Comparison of ENCODE assay signal across 9 mouse cellular contexts in the genomic region with DNA sequence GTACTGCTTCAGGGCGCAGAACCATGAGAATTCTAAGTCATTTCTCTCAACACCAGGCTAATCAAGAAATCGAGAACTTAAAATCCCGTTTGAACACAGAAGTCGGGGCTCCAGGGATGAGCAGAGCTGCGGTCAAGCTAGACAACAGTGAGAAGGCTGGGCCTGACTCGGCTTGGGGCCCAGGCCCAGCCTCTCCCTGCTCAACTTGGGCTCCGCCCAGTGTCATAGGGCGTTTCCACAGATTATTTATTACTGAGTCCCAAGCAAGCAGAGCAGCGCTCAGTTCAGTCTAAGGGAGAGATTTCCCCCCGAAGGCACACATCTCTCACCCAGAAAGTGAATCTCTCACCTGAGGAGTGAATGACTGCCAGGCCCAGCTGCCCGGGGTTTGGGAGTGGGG. TPM values are rescaled to one million over a fixed set of nuclear protein-coding genes. Genes with fewer than 3 reads are reported as not detected.
DNase-seq lines count a peak whose midpoint lies in the region; ATAC-seq lines count a peak whose summit lies in the region.
"Had no signal": no experiment of that assay in that cellular context is flagged by ENCODE, and none has a peak within 500 bp of the region (broad histone marks: within the 10 kb centered on the region; RNA-seq: fewer than 3 reads in every experiment).

No protein-coding gene starts in this region.

- DNase-seq in lung, adult 18-20 months = peak; percentile 56 to 61
- DNase-seq in lung, postnatal 14 days = no peak
- no peak for DNase-seq in liver, embryonic 11.5 days (ENCODE audit: low spot score)
- DNase-seq in B cell, adult 2 months = no peak
- no peak for DNase-seq in right cerebral cortex, adult 18-20 months
- DNase-seq in thymus, postnatal 0 days (ENCODE audit: low spot score) = no peak

- no peaks in the 10 kb centered on the region for H3K27me3 ChIP-seq in heart, embryonic 11.5 days (ENCODE audit: control insufficient read depth, insufficient read depth, low read length)
- H3K27me3 ChIP-seq in liver, embryonic 11.5 days (replicated peaks; ENCODE audit: control insufficient read depth, insufficient read depth, low read length) = no peaks in the 10 kb centered on the region
- no peaks in the 10 kb centered on the region for H3K27me3 ChIP-seq in stomach, embryonic 15.5 days (replicated peaks)
- H3K27me3 ChIP-seq: embryonic facial prominence, embryonic 12.5 days had no signal

- H3K4me2 ChIP-seq in heart, embryonic 11.5 days = no peak overlapping the region
- H3K4me2 ChIP-seq in liver, embryonic 11.5 days = peak overlapping the region; percentile 43
- 0 out of 2 replicates have a peak overlapping the region, but pooled peaks have one; percentile 4 for H3K4me2 ChIP-seq in stomach, embryonic 15.5 days
- H3K4me2 ChIP-seq: embryonic facial prominence, embryonic 12.5 days had no signal

- H3K36me3 ChIP-seq in heart, embryonic 11.5 days (ENCODE audit: control insufficient read depth, insufficient read depth, low read length) = peaks cover 3% of the 10 kb centered on the region; the same call in 1 of the 2 replicates
- no peaks in the 10 kb centered on the region for H3K36me3 ChIP-seq in liver, embryonic 11.5 days (ENCODE audit: control insufficient read depth, insufficient read depth, low read length)
- H3K36me3 ChIP-seq in stomach, embryonic 15.5 days = no peaks in the 10 kb centered on the region
- H3K36me3 ChIP-seq: embryonic facial prominence, embryonic 12.5 days had no signal

- H3K9ac ChIP-seq in heart, embryonic 11.5 days (ENCODE audit: low read depth, low read length) = no peak overlapping the region
- peak overlapping the region; percentile 35 for H3K9ac ChIP-seq in liver, embryonic 11.5 days (ENCODE audit: low read depth, low read length)
- H3K9ac ChIP-seq in stomach, embryonic 15.5 days = no peak overlapping the region
- H3K9ac ChIP-seq: embryonic facial prominence, embryonic 12.5 days had no signal

- H3K9me3 ChIP-seq in heart, embryonic 11.5 days (replicated peaks; ENCODE audit: control insufficient read depth, low read length) = no peaks in the 10 kb centered on the region
- H3K9me3 ChIP-seq in liver, embryonic 11.5 days (ENCODE audit: control insufficient read depth, low read length) = no peaks in the 10 kb centered on the region
- H3K9me3 ChIP-seq in stomach, embryonic 15.5 days = no peaks in the 10 kb centered on the region
- H3K9me3 ChIP-seq: embryonic facial prominence, embryonic 12.5 days had no signal

- H3K27ac ChIP-seq in heart, embryonic 11.5 days (ENCODE audit: low read depth, low read length) = no peak overlapping the region
- peak overlapping the region; percentile 60; the same call in 1 of the 2 replicates for H3K27ac ChIP-seq in liver, embryonic 11.5 days (ENCODE audit: low read depth, low read length)
- H3K27ac ChIP-seq in stomach, embryonic 15.5 days = no peak overlapping the region
- H3K27ac ChIP-seq: embryonic facial prominence, embryonic 12.5 days had no signal

- peaks cover 16% of the 10 kb centered on the region for H3K4me1 ChIP-seq in heart, embryonic 11.5 days (ENCODE audit: control insufficient read depth, insufficient read depth, low read length)
- peaks cover 74% of the 10 kb centered on the region for H3K4me1 ChIP-seq in liver, embryonic 11.5 days (replicated peaks; ENCODE audit: control insufficient read depth, insufficient read depth, low read length)
- no peaks in the 10 kb centered on the region; the same call in 1 of the 2 replicates for H3K4me1 ChIP-seq in stomach, embryonic 15.5 days

- no peak overlapping the region for H3K4me3 ChIP-seq in heart, embryonic 11.5 days (ENCODE audit: low read depth, low read length)
- H3K4me3 ChIP-seq in liver, embryonic 11.5 days (ENCODE audit: low read depth, low read length) = no peak overlapping the region
- H3K4me3 ChIP-seq in stomach, embryonic 15.5 days (replicated peaks) = no peak overlapping the region
- H3K4me3 ChIP-seq: embryonic facial prominence, embryonic 12.5 days had no signal

- ATAC-seq in heart, embryonic 11.5 days (replicated peaks; ENCODE audit: insufficient number of reproducible peaks, low FRiP score, low TSS enrichment) = peak; percentile 78
- peak; percentile 76 for ATAC-seq in liver, embryonic 11.5 days (replicated peaks; ENCODE audit: low FRiP score)
- peak; percentile 85 for ATAC-seq in stomach, embryonic 15.5 days (ENCODE audit: insufficient read depth, low FRiP score, low read depth)

- 78% methylated on average over 11 of the region's 11 CpGs for WGBS in heart, embryonic 11.5 days (ENCODE audit: insufficient replicate concordance)
- 56% methylated on average over 11 of the region's 11 CpGs for WGBS in liver, embryonic 11.5 days
- WGBS in stomach, embryonic 15.5 days = 44% methylated on average over 11 of the region's 11 CpGs

RNA-seq across cellular contexts. Expression of gene Emilin2, which starts 52.1 kb away (rescaled TPM):
- polyA plus RNA-seq in heart, embryonic 11.5 days (2014; fragmentation: Nextera tagmentation; extraction: Ambion mirVana) = 59.1 and 81.1 TPM in 2 replicates
- polyA plus RNA-seq in liver, embryonic 11.5 days (2014; fragmentation: Nextera tagmentation; extraction: Ambion mirVana) = 31.3 and 33.4 TPM in 2 replicates
- polyA plus RNA-seq in stomach, embryonic 15.5 days (2015; fragmentation: Nextera tagmentation; extraction: Ambion mirVana) = 4.7 and 5.9 TPM in 2 replicates
- 3.2 TPM in 2 replicates for polyA plus RNA-seq in thymus, postnatal 0 days (2015; fragmentation: Nextera tagmentation; extraction: Ambion mirVana)

Comparison
In these comparisons a context has a peak if more than half of its experiments do, and no peak if none do; other contexts are left out.
1. DNase-seq: peak in lung, adult 18-20 months (2 of 2); none in lung, postnatal 14 days (single experiment), liver, embryonic 11.5 days (single experiment), B cell, adult 2 months (0 of 2), right cerebral cortex, adult 18-20 months (single experiment) and thymus, postnatal 0 days (single experiment).
2. Peak in every context shown above with its lines, with median percentiles within 50 percentile points of each other: ATAC-seq.